Mouse (Mus musculus): ENCODE results near the gene Malrd1. TPM values are rescaled to one million over a fixed set of nuclear protein-coding genes. Genes with fewer than 3 reads are reported as not detected.

Gene Malrd1
- polyA plus RNA-seq, 1 experiment from 2014 or later: not detected

DNA sequence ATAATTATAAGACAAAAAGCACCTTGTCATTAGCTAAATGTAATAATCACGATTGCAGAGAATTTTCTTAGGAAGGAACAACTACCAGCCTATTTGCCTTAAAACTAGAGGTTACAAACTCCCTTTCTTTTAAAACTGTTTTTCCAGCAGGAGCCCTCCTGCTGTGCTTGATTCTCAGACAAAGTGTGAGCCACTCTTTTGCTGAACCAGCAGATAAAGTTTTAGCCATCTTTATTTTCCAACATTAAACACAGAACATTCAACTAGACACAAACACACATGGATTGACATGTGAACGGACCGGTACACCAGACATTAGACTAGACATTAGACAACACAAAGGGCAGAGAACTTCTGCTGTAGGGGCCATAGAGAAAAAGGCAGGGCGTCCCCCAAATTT is 505.3 kb downstream of the Malrd1 start:
- H3K36me3 ChIP-seq: no peaks in the 10 kb centered on the region
- no peaks in the 10 kb centered on the region for H3K9me3 ChIP-seq (replicated peaks)
- no peak overlapping the region for H3K9ac ChIP-seq
- H3K4me3 ChIP-seq (replicated peaks): no peak overlapping the region
- ATAC-seq (ENCODE audit: low read depth): no peak
- DNase-seq: no peak
- H3K27ac ChIP-seq: no peak overlapping the region
- no peaks in the 10 kb centered on the region for H3K4me1 ChIP-seq (replicated peaks)
- H3K27me3 ChIP-seq: no peaks in the 10 kb centered on the region
- WGBS (ENCODE audit: insufficient replicate concordance): 55% methylated on average over 4 of the region's 4 CpGs
- H3K4me2 ChIP-seq: no peak overlapping the region

GRCm38 (mm10) chr2:16032804-16033203 is 506.5 kb downstream of the Malrd1 start:
- H3K27me3 ChIP-seq: no peaks in the 10 kb centered on the region
- DNase-seq (no peak), ATAC-seq (ENCODE audit: low read depth) (no peak)
- no peaks in the 10 kb centered on the region for H3K9me3 ChIP-seq (replicated peaks)
- H3K9ac ChIP-seq: no peak overlapping the region
- no peaks in the 10 kb centered on the region for H3K36me3 ChIP-seq
- no peak overlapping the region for H3K4me3 ChIP-seq (replicated peaks)
- H3K4me1 ChIP-seq (replicated peaks): no peaks in the 10 kb centered on the region
- 49% methylated on average over 3 of the region's 3 CpGs for WGBS (ENCODE audit: insufficient replicate concordance)
- H3K27ac ChIP-seq: no peak overlapping the region
- H3K4me2 ChIP-seq: no peak overlapping the region

DNA sequence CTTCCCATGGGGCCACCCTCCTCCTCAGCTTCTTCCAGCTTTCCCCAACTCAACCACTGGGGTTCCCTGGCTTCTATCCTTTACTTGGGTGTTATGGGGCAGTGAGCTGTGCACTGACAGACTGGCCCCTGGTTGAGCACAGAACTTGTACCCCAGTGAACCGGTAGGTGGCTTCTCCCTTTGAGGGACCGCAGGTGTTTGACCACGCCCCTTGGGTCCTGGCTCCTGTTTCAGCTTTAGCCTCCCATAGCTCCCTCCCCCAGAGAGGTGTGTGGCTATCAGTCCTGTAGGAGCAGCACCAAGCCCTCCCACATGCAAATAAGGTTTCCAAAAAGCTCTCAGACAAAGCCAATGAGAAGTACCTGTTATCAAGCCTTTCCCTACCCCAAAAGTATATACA is 584.4 kb downstream of the Malrd1 start:
- no peaks in the 10 kb centered on the region for H3K9me3 ChIP-seq (replicated peaks)
- no peaks in the 10 kb centered on the region for H3K27me3 ChIP-seq
- 45% methylated on average over 3 of the region's 3 CpGs for WGBS (ENCODE audit: insufficient replicate concordance)
- H3K4me1 ChIP-seq (replicated peaks): no peaks in the 10 kb centered on the region
- no peak overlapping the region for H3K9ac ChIP-seq
- no peak overlapping the region for H3K4me3 ChIP-seq (replicated peaks)
- H3K36me3 ChIP-seq: no peaks in the 10 kb centered on the region
- no peak for DNase-seq
- no peak overlapping the region for H3K27ac ChIP-seq
- H3K4me2 ChIP-seq: no peak overlapping the region
- no peak for ATAC-seq (ENCODE audit: low read depth)

DNA sequence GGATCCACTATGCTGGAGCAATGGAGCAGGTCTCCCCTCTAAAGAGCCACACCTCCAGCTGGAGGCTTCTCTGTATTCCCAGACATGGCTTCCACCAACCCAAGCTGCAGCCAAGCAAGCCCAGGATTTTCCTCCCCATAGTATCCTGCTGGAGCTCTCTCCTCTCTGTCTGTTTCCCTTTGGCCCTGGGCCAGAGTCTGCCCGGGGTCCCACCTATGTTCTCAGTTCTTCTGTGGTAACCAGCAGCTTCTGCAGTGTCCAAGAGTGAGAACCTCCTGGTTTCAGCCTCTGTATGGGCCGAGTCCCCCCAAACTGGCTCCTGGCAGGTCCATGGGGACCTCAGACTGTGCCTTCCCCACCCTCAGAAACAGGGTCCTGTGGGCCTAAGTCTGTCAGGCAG is 587.1 kb downstream of the Malrd1 start:
- no peaks in the 10 kb centered on the region for H3K9me3 ChIP-seq (replicated peaks)
- H3K4me3 ChIP-seq (replicated peaks): no peak overlapping the region
- H3K4me2 ChIP-seq: no peak overlapping the region
- ATAC-seq (ENCODE audit: low read depth) (no peak), DNase-seq (no peak)
- H3K4me1 ChIP-seq (replicated peaks): no peaks in the 10 kb centered on the region
- no peaks in the 10 kb centered on the region for H3K27me3 ChIP-seq
- 23% methylated on average over 2 of the region's 2 CpGs for WGBS (ENCODE audit: insufficient replicate concordance)
- H3K27ac ChIP-seq: no peak overlapping the region
- H3K36me3 ChIP-seq: no peaks in the 10 kb centered on the region
- H3K9ac ChIP-seq: no peak overlapping the region

DNA sequence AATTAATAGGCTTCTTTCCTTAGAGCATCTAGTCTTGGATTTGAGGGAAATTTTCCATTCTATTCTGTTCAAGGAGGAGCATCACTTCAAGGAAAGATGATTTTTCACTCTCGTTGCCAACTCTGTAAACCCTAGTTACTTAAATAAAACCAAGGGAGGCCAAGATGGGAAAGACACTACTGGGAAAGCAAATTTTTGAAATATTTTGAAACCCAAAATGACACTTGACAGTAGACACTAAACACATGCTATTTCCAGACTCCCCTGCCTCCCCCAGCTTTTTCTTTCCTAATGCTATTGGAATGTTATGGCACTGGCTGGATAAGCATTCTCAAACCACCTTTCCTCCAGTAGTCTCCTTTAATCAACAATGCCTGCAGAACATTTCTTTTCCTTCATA is 621.7 kb downstream of the Malrd1 start:
- ATAC-seq (ENCODE audit: low read depth): no peak
- Histone ChIP-seq H3K4me3 (replicated peaks) (no peak overlapping the region), H3K36me3 (no peaks in the 10 kb centered on the region), H3K27ac (no peak overlapping the region), H3K4me1 (replicated peaks) (no peaks in the 10 kb centered on the region), H3K27me3 (no peaks in the 10 kb centered on the region), H3K9ac (no peak overlapping the region), H3K4me2 (no peak overlapping the region), H3K9me3 (replicated peaks) (no peaks in the 10 kb centered on the region)
- DNase-seq: no peak
- 55% methylated on average over 1 of the region's 1 CpGs for WGBS (ENCODE audit: insufficient replicate concordance)

- Histone ChIP-seq H3K9me3 (replicated peaks) (no peaks in the 10 kb centered on the region), H3K4me3 (replicated peaks) (no peak overlapping the region), H3K4me1 (replicated peaks) (no peaks in the 10 kb centered on the region), H3K4me2 (no peak overlapping the region), H3K27ac (no peak overlapping the region), H3K36me3 (no peaks in the 10 kb centered on the region), H3K27me3 (no peaks in the 10 kb centered on the region), H3K9ac (no peak overlapping the region)
- ATAC-seq (ENCODE audit: low read depth): no peak
- no peak for DNase-seq
These were observed 626.3 kb downstream of the Malrd1 start for GRCm38 (mm10) chr2:16152623-16153022.

DNA sequence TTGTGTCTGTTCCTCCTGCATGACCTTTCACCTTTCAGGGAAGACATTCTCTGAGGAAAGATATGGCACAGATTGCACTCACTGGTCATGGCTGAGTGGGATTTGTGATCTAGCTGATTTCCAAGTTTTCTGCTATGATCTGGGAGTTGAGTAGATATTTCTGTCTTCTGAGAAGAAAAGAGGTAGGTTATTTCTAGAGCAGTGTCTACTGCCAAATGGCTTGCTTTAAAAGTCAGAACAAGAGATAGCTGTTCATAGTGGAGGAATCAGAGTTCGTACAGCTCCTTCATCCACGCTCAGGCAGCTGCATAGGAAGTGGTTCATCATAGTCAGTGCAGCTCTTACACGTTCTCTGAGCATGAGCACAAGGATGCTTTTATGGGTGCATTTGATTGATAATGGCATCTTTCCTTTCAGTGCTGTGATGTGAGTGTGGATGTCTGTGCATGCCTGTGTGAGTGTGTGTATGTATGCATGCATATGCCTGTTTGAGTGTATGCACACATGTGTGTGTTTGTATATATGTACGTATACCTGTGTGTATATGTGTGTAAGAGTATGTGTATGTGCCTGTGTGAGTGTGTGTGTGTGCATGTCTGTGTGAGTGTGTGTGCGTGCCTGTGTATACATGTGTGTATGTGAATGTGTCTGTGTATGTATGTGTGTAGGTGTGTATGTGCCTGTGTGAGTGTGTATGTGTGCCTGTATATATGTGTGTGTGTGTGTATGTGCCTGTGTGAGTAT is 637.1 kb downstream of the Malrd1 start:
- no peaks in the 10 kb centered on the region for H3K4me1 ChIP-seq (replicated peaks)
- H3K27ac ChIP-seq: no peak overlapping the region
- DNase-seq (no peak), ATAC-seq (ENCODE audit: low read depth) (no peak)
- H3K36me3 ChIP-seq: no peaks in the 10 kb centered on the region
- no peak overlapping the region for H3K9ac ChIP-seq
- no peak overlapping the region for H3K4me3 ChIP-seq (replicated peaks)
- no peak overlapping the region for H3K4me2 ChIP-seq
- H3K27me3 ChIP-seq: no peaks in the 10 kb centered on the region
- WGBS (ENCODE audit: insufficient replicate concordance): 54% methylated on average over 5 of the region's 5 CpGs
- H3K9me3 ChIP-seq (replicated peaks): no peaks in the 10 kb centered on the region

- no peaks in the 10 kb centered on the region for H3K9me3 ChIP-seq (replicated peaks)
- no peak overlapping the region for H3K9ac ChIP-seq
- no peak overlapping the region for H3K4me2 ChIP-seq
- H3K27me3 ChIP-seq: no peaks in the 10 kb centered on the region
- DNase-seq (no peak), ATAC-seq (ENCODE audit: low read depth) (no peak)
- H3K4me3 ChIP-seq (replicated peaks): no peak overlapping the region
- H3K36me3 ChIP-seq: no peaks in the 10 kb centered on the region
- no peak overlapping the region for H3K27ac ChIP-seq
- WGBS (ENCODE audit: insufficient replicate concordance): 64% methylated on average over 2 of the region's 2 CpGs
- H3K4me1 ChIP-seq (replicated peaks): no peaks in the 10 kb centered on the region
These were observed 642.3 kb downstream of the Malrd1 start for GRCm38 (mm10) chr2:16168611-16169010.

GRCm38 (mm10) chr2:16172086-16172485 is 645.8 kb downstream of the Malrd1 start:
- ATAC-seq (ENCODE audit: low read depth) (no peak), DNase-seq (no peak)
- Histone ChIP-seq H3K4me2 (no peak overlapping the region), H3K4me1 (replicated peaks) (no peaks in the 10 kb centered on the region), H3K27me3 (no peaks in the 10 kb centered on the region), H3K4me3 (replicated peaks) (no peak overlapping the region), H3K27ac (no peak overlapping the region), H3K36me3 (no peaks in the 10 kb centered on the region), H3K9me3 (replicated peaks) (no peaks in the 10 kb centered on the region), H3K9ac (no peak overlapping the region)

DNA sequence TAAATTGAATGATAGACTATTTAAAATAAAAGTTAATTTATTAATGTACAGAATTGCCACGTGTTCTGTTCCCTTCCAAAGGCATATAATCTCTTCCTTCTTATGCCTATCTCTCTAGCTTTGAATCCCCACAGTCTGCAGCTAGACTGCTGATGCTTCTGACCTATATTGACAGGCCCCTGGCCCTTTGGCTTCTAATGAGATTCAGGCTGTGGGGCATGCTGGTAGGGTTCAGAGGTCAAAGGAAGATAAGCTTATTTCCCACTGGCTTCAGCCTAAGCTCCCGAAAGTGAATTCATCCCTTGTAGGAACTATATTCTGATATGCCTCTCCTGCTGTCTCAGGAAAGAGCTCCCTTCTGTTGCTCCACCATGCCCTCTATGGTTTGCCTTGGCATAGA is 647.1 kb downstream of the Malrd1 start:
- no peak for DNase-seq
- no peak overlapping the region for H3K27ac ChIP-seq
- H3K9ac ChIP-seq: no peak overlapping the region
- no peaks in the 10 kb centered on the region for H3K36me3 ChIP-seq
- WGBS (ENCODE audit: insufficient replicate concordance): 45% methylated on average over 2 of the region's 2 CpGs
- H3K4me2 ChIP-seq: no peak overlapping the region
- no peak overlapping the region for H3K4me3 ChIP-seq (replicated peaks)
- no peaks in the 10 kb centered on the region for H3K9me3 ChIP-seq (replicated peaks)
- no peaks in the 10 kb centered on the region for H3K4me1 ChIP-seq (replicated peaks)
- H3K27me3 ChIP-seq: no peaks in the 10 kb centered on the region
- no peak for ATAC-seq (ENCODE audit: low read depth)

DNA sequence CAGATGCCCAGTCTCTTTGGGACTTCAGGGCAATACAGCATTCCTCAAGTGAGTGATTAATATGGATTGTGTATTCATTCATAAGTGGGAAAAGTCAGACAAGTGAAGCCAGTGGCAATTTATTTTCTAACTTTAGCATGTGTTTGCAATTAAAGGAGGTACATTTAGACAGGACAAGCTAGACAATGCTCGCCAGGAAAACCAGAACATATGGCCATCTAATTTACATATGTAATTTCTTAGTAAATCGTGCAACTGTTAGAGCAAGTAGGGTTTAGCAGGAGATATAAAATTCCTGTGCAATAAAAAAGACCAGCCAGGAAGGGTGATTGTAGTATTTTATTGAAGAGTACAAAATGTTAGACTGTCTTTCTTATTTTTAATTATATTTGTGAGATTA is 655.9 kb downstream of the Malrd1 start:
- Histone ChIP-seq H3K27me3 (no peaks in the 10 kb centered on the region), H3K36me3 (no peaks in the 10 kb centered on the region), H3K9ac (no peak overlapping the region), H3K4me1 (replicated peaks) (no peaks in the 10 kb centered on the region), H3K4me3 (replicated peaks) (no peak overlapping the region), H3K4me2 (no peak overlapping the region), H3K27ac (no peak overlapping the region), H3K9me3 (replicated peaks) (no peaks in the 10 kb centered on the region)
- DNase-seq (no peak), ATAC-seq (ENCODE audit: low read depth) (no peak)
- 56% methylated on average over 2 of the region's 2 CpGs for WGBS (ENCODE audit: insufficient replicate concordance)

DNA sequence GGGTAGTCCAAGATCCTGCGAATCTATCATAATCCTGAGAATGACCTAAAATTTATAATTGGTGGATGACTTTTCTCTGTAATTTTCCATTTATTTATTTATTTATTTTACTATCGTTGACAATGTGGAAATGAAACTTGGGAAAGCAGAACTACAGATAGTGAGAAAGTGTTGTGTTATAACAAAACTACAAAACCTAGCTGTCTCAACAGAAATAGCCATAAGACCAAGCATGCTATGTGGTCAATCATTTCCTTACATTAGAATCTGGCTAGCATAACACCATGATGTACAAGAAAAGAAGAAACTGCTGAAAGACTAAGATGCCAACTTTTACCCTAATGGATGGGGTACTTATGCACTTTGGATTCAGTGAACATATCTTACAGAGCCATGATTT is 656.9 kb downstream of the Malrd1 start:
- no peaks in the 10 kb centered on the region for H3K27me3 ChIP-seq
- H3K4me2 ChIP-seq: no peak overlapping the region
- DNase-seq (no peak), ATAC-seq (ENCODE audit: low read depth) (no peak)
- no peak overlapping the region for H3K9ac ChIP-seq
- H3K9me3 ChIP-seq (replicated peaks): no peaks in the 10 kb centered on the region
- H3K4me1 ChIP-seq (replicated peaks): no peaks in the 10 kb centered on the region
- H3K4me3 ChIP-seq (replicated peaks): no peak overlapping the region
- H3K27ac ChIP-seq: no peak overlapping the region
- WGBS (ENCODE audit: insufficient replicate concordance): 53% methylated on average over 2 of the region's 2 CpGs
- H3K36me3 ChIP-seq: no peaks in the 10 kb centered on the region
